Mouse (Mus musculus): ENCODE data around the gene Spint4.

GRCm38 (mm10) chr2:164746693-164747092 is 48.4 kb downstream of the Spint4 start:
- TF ChIP-seq CTCF (IDR thresholded peaks at IDR 0.05; ENCODE audit: borderline replicate concordance, insufficient read depth, low read length) (no peak), POLR2A (IDR thresholded peaks at IDR 0.05; ENCODE audit: low read depth, low read length) (no peak)

All from embryonic fibroblast, embryonic 13.5 days (primary cell).